Mouse (Mus musculus): Measurements from ENCODE around the gene Itgal. TPM values are rescaled to one million over a fixed set of nuclear protein-coding genes. Genes with fewer than 3 reads are reported as not detected.

Gene Itgal
- total and polyA plus RNA-seq, 2 experiments, result 4.3 to 6.8 TPM

DNA sequence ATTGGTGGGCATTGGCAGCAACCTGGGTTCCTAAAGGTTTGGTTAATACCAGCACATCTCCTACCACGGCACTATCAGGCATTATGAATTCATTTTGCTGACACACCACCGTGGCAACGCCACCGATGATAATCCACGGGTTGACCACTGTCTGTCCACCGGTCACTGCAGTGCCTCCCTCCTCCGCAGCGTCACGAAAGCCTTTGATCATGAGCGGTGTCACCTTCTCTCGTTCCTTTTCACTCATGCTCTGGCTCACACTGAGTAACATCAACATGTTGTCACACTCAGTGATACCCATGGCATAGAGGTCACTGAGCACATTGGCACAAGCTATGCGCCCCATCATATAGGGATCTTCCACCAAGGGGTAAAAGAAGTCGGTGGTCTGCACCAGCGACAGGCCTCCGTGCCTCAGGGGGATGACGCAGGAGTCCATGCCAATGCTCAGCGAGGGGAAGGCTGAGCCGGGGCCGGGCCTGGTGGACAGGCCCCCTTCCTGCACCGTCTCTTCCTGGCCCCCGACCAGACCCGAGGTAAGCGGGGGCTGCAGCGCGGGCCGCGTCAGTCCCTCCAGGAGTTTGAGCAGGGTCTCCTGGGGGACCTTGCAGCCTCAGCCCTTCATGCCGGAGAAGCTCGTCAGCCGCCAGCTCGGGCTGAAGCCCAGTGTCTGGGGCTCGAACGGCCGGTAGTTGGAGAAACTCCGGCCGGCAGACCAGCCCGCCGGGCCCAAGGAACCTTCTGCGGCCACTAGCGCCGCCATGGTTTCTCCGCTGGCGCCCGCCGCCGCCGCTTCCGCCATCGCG lies 22.7 kb upstream of the Itgal start:
- H3K79me2 ChIP-seq (ENCODE audit: control insufficient read depth, insufficient read depth, low read length), result peaks cover 16% of the 10 kb centered on the region
- H3K4me1 ChIP-seq (ENCODE audit: control insufficient read depth, insufficient read depth, low read length), result peaks cover 21% of the 10 kb centered on the region
- no peaks in the 10 kb centered on the region for H3K27me3 ChIP-seq (ENCODE audit: control insufficient read depth, insufficient read depth, low read length)
- H3K4me3 ChIP-seq (ENCODE audit: insufficient read depth, low read depth, low read length), result peak overlapping the region; percentile 90
- WGBS, result 2% methylated on average over 50 of the region's 50 CpGs
- H3K9ac ChIP-seq (ENCODE audit: low read depth, low read length), result peak overlapping the region; percentile 80
- H3K36me3 ChIP-seq (ENCODE audit: control insufficient read depth, insufficient read depth, low read length), result peaks cover 18% of the 10 kb centered on the region
- H3K27ac ChIP-seq (replicated peaks; ENCODE audit: insufficient read depth, low read depth, low read length), result peak overlapping the region; percentile 83
- DNase-seq (ENCODE audit: extremely low read depth, low read depth, low spot score), result peak; percentile 65
- TF ChIP-seq CTCF (IDR thresholded peaks at IDR 0.05; ENCODE audit: low read depth, low read length) (0 out of 2 replicates have a peak, but pooled peaks have one; percentile 13), POLR2A (IDR thresholded peaks at IDR 0.05; ENCODE audit: extremely low read depth, insufficient read depth, low read length) (no peak)

DNA sequence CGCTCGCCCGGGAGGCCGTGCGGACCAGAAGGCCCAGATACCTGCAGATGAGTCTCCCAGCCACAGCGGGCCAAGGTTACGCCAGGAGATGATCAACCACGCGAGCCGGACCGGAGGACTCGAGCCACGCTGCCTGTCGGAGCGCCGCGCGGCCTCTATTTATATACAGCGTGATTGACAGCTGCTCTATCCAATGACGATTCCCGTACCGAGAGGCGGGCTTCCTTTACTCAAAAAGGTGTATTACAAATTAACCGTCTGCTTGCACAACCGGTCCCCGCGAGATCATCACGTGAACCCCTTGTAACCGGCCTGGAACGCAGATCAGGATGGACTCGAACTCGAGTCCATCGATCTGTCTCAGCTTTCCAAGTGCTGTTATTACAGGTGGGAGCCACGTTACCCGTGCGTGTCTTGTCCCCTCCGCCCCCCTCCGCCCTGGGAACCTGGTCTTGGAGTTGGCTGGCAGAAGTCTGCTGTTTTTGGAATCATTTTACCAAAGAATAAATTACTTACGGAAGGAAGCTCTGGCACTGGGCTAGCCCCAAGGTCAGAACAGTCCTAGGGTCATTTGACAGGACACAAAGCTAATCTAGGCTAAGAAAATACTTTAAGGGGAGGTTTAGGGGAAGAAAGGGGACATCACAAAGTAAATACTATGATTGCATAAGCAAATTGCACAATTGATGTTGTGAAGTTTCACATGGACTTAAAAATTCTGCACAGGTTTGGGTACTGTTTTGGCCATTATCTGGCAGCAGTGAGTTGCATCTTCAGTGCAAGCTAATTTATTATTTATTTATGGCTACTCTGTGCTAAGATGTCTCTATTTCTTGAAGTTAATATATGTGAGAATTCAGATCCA lies 21.9 kb upstream of the Itgal start, which contains the start of gene Sephs2:
Gene Sephs2, minus strand, starts transcription at position 131 of the 865 bp plus-strand sequence.
- WGBS, result under 1% methylated on average over 39 of the region's 39 CpGs
- Histone ChIP-seq H3K4me1 (ENCODE audit: control insufficient read depth, insufficient read depth, low read length) (peaks cover 21% of the 10 kb centered on the region), H3K27ac (replicated peaks; ENCODE audit: insufficient read depth, low read depth, low read length) (peak within 1 kb of the TSS; percentile 99)

GRCm38 (mm10) chr7:127276519-127276961 lies 19.5 kb upstream of the Itgal start:
- 15% methylated on average over 5 of the region's 5 CpGs for WGBS
- Histone ChIP-seq H3K36me3 (ENCODE audit: control insufficient read depth, insufficient read depth, low read length) (peaks cover 10% of the 10 kb centered on the region), H3K27ac (replicated peaks; ENCODE audit: insufficient read depth, low read depth, low read length) (peak overlapping the region; percentile 99), H3K79me2 (ENCODE audit: control insufficient read depth, insufficient read depth, low read length) (peaks cover 16% of the 10 kb centered on the region), H3K9ac (ENCODE audit: low read depth, low read length) (no peak overlapping the region), H3K27me3 (ENCODE audit: control insufficient read depth, insufficient read depth, low read length) (no peaks in the 10 kb centered on the region), H3K4me1 (ENCODE audit: control insufficient read depth, insufficient read depth, low read length) (peaks cover 21% of the 10 kb centered on the region), H3K4me3 (ENCODE audit: insufficient read depth, low read depth, low read length) (no peak overlapping the region)
- TF ChIP-seq CTCF (IDR thresholded peaks at IDR 0.05; ENCODE audit: low read depth, low read length), result no peak
- no peak for TF ChIP-seq POLR2A (IDR thresholded peaks at IDR 0.05; ENCODE audit: extremely low read depth, insufficient read depth, low read length)
- peak; percentile 97 for DNase-seq (ENCODE audit: extremely low read depth, low read depth, low spot score)

More for the DNA sequence above, 21.9 kb upstream of the Itgal start, which contains the start of gene Sephs2:
- peak within 1 kb of the TSS; percentile 90 for H3K4me3 ChIP-seq (ENCODE audit: insufficient read depth, low read depth, low read length)
- H3K79me2 ChIP-seq (ENCODE audit: control insufficient read depth, insufficient read depth, low read length), result peaks cover 16% of the 10 kb centered on the region
- H3K27me3 ChIP-seq (ENCODE audit: control insufficient read depth, insufficient read depth, low read length), result no peaks in the 10 kb centered on the region
- DNase-seq (ENCODE audit: extremely low read depth, low read depth, low spot score), result peak; percentile 99
- H3K9ac ChIP-seq (ENCODE audit: low read depth, low read length), result peak within 1 kb of the TSS; percentile 80
- H3K36me3 ChIP-seq (ENCODE audit: control insufficient read depth, insufficient read depth, low read length), result peaks cover 18% of the 10 kb centered on the region
- TF ChIP-seq CTCF (IDR thresholded peaks at IDR 0.05; ENCODE audit: low read depth, low read length) (0 out of 2 replicates have a peak, but pooled peaks have one; percentile 3), POLR2A (IDR thresholded peaks at IDR 0.05; ENCODE audit: extremely low read depth, insufficient read depth, low read length) (peak; percentile 100)

GRCm38 (mm10) chr7:127278311-127278710 lies 17.7 kb upstream of the Itgal start:
- Histone ChIP-seq H3K4me3 (ENCODE audit: insufficient read depth, low read depth, low read length) (no peak overlapping the region), H3K27me3 (ENCODE audit: control insufficient read depth, insufficient read depth, low read length) (no peaks in the 10 kb centered on the region), H3K4me1 (ENCODE audit: control insufficient read depth, insufficient read depth, low read length) (peaks cover 21% of the 10 kb centered on the region), H3K36me3 (ENCODE audit: control insufficient read depth, insufficient read depth, low read length) (no peaks in the 10 kb centered on the region), H3K9ac (ENCODE audit: low read depth, low read length) (no peak overlapping the region; the same call in 1 of the 2 replicates), H3K27ac (replicated peaks; ENCODE audit: insufficient read depth, low read depth, low read length) (peak overlapping the region; percentile 99), H3K79me2 (ENCODE audit: control insufficient read depth, insufficient read depth, low read length) (peaks cover 5% of the 10 kb centered on the region)
- 14% methylated on average over 8 of the region's 8 CpGs for WGBS
- TF ChIP-seq CTCF (IDR thresholded peaks at IDR 0.05; ENCODE audit: low read depth, low read length), result peak; percentile 93
- TF ChIP-seq POLR2A (IDR thresholded peaks at IDR 0.05; ENCODE audit: extremely low read depth, insufficient read depth, low read length), result no peak
- DNase-seq (ENCODE audit: extremely low read depth, low read depth, low spot score), result peak; percentile 81

- no peaks in the 10 kb centered on the region for H3K36me3 ChIP-seq (ENCODE audit: control insufficient read depth, insufficient read depth, low read length)
- no peak for TF ChIP-seq POLR2A (IDR thresholded peaks at IDR 0.05; ENCODE audit: extremely low read depth, insufficient read depth, low read length)
- no peak overlapping the region for H3K4me3 ChIP-seq (ENCODE audit: insufficient read depth, low read depth, low read length)
- H3K27ac ChIP-seq (replicated peaks; ENCODE audit: insufficient read depth, low read depth, low read length), result no peak overlapping the region
- no peaks in the 10 kb centered on the region for H3K27me3 ChIP-seq (ENCODE audit: control insufficient read depth, insufficient read depth, low read length)
- no peak overlapping the region for H3K9ac ChIP-seq (ENCODE audit: low read depth, low read length)
- peaks cover 18% of the 10 kb centered on the region for H3K4me1 ChIP-seq (ENCODE audit: control insufficient read depth, insufficient read depth, low read length)
- H3K79me2 ChIP-seq (ENCODE audit: control insufficient read depth, insufficient read depth, low read length), result no peaks in the 10 kb centered on the region
- WGBS, result 79% methylated on average over 3 of the region's 3 CpGs
- no peak for DNase-seq (ENCODE audit: extremely low read depth, low read depth, low spot score)
Measured at GRCm38 (mm10) chr7:127280092-127280491, 16.0 kb upstream of the Itgal start.
